Mouse (Mus musculus) erythroblast, embryonic 14.5 days (primary cell): ENCODE measurements around the gene Pirb.

Source experiments
- GATA1 ChIP-seq: IDR thresholded peaks from 2 replicates; pipeline ENCODE4 v1.6.1; 2012; ENCODE audit warnings: low read length, inconsistent platforms, mixed read lengths
- TAL1 ChIP-seq: IDR thresholded peaks from 3 replicates; pipeline ENCODE4 v1.6.1; 2012; ENCODE audit warnings: low read length, inconsistent platforms, mixed read lengths

- TF ChIP-seq GATA1 (no peak), TAL1 (no peak)
Observed at GRCm38 (mm10) chr7:3707027-3707426, 13.2 kb downstream of the Pirb start.
